Mouse (Mus musculus) right cerebral cortex, postnatal 14 days (tissue): ENCODE measurements around the gene H2-Eb2.

Experiments used
- DNase-seq: peaks from one replicate; pipeline ENCODE4 v3.0.0; 2022

The H2-Eb2 gene

DNA sequence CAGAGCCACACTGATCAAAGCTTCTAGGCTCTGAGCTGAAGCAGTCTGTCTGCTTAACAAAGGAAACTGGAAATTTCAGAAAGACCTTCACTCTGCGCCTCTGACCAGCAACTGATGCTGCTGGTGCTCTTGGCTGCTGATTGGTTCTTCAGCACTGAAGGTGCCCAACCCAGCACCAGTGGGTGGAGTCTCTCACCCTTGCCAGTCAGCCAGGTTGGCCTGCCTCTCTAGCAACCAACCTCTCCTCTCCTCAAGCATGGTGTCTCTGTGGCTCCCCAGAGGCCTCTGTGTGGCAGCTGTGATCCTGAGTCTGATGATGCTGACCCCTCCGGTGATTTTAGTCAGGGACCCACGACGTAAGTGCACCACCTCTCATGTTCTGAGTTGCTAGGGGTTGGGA, at the start of gene H2-Eb2:
Gene H2-Eb2 (plus strand): TSS at position 230 of the 400 bp plus-strand sequence.
- DNase-seq = no peak

DNA sequence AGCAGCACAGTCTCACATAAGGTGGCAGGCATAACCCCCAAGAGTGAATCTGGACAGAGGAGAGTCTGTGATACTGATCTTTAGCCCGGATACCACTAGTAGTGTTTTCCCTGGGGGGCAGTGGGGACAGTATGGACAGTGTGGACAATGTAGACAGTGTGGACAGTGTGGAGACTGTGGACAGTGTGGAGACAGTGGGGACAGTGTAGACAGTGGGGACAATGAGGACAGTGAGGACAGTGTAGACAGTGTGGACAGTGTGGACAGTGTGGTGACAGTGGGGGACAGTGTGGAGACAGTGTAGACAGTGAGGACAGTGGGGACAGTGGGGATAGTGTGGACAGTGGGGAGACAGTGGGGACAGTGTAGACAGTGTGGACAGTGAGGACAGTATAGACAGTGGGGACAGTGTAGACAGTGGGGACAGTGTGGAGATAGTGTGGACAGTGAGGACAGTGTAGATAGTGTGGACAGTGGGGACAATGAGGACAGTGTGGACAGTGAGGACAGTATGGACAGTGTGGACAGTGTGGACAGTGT, 44.9 kb upstream of the H2-Eb2 start:
- no peak for DNase-seq

- DNase-seq = no peak
Measured at GRCm38 (mm10) chr17:34281836-34282235, 43.6 kb upstream of the H2-Eb2 start.

DNA sequence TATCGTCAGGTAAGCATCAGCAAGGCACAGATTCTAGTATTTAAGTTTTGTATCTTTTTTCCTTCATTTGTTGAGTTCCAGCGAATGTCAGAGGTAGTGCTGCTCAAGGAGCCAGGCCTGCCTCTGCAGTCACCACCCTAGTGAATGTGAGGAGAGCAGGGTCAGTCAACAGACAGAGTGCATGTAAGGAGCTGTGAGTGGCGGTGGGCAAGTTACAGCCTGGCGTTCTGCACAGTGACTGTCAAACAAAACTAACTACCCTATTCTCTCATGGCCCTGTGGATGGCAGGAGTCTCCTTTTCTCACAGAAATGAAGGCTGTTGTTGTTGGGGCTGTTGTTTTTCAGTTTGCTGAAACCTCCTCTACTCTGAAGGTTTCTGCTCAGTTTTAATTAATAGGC, 40.1 kb upstream of the H2-Eb2 start:
- DNase-seq = no peak

GRCm38 (mm10) chr17:34285848-34286247, 39.6 kb upstream of the H2-Eb2 start:
- DNase-seq = no peak

GRCm38 (mm10) chr17:34286501-34286900, 39.0 kb upstream of the H2-Eb2 start:
- no peak for DNase-seq

- DNase-seq = no peak
Measured at GRCm38 (mm10) chr17:34286999-34287398, 38.5 kb upstream of the H2-Eb2 start.

- DNase-seq = peak; percentile 27
Measured at GRCm38 (mm10) chr17:34287648-34288047, 37.8 kb upstream of the H2-Eb2 start, which contains the start of gene H2-Aa. H2-Aa (minus strand) TSS chr17:34287823.

DNA sequence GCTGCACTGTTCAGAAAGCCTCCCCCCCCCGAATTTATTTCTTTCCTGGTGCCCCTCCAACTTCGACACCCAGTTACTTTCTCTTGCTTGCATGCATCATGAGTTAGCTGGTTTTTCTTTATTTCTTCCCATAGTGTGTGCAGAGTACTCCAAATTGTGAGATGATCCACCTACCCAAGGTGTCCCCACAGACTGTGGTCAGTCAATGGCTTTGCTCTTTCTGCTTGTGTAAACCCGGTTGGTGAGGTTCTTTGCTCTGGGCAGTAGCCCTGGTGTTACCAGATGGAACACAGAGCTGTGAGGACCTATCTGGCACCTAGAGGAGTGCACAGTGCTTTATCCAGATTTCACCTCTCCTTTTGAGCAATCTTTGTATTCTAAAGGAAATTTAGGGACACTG, 37.3 kb upstream of the H2-Eb2 start:
- DNase-seq = no peak

DNA sequence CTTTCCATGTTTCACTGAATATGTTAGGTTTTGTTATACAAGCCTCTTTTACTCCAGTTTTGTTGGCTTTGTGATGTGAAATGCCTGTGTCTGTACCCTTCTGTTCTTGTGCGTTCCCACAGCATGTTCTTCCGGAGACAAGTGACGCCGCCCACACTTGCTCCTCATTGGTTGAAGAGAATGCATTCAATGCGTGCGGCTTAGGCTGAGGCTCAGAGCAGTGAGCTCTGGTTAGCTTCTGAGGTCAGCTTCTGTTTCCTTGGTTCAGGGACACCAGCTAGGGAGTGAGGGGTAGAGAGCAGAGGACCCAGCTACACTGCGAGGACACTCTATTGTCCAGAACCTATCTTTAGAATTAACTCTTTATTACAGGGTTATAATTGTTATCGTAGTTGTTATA, 33.9 kb upstream of the H2-Eb2 start:
- DNase-seq = peak; percentile 84

DNA sequence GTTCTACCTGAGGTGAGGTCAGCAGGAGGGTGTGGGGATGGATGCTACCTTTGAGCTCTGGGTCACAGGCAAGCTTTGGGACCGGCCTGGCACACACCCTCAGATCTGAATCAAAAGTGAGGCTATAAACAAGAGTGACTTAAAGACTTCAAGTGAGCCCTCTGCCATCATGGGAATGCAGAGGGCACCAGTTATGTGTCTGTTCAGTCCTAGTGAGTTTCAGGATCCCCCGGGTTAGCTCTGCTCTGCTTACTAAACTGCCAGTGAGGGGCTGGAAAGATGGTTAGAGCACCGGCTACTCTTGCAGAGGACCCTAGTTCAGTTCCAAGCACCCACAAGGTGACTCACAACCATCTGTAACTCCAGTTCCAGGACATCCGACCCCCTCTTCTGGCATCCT, 32.9 kb upstream of the H2-Eb2 start:
- DNase-seq = no peak

DNA sequence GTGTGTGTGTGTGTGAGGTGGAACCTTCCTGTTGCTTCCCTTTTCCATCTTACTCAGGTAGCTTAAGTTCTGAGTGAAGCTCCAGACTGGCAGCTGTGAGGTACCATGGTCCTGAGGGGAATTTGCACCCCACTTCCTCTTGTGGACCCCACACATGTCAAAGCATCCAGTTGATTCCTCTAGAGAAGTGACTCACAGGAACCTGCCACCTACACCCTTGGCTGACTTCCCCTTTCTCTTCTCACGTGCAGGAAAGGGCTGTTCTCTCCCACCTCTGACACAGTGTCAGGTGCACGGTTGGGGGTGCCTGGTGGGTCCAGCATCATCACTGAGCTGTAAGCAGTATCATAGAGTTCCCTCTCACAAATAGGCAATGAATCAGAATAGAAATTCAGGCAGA, 31.9 kb upstream of the H2-Eb2 start:
- DNase-seq = no peak

GRCm38 (mm10) chr17:34294249-34294648, 31.2 kb upstream of the H2-Eb2 start:
- DNase-seq = no peak

GRCm38 (mm10) chr17:34295307-34295706, 30.2 kb upstream of the H2-Eb2 start:
- no peak for DNase-seq

- DNase-seq = no peak
Measured at GRCm38 (mm10) chr17:34295891-34296794, 29.3 kb upstream of the H2-Eb2 start.

DNA sequence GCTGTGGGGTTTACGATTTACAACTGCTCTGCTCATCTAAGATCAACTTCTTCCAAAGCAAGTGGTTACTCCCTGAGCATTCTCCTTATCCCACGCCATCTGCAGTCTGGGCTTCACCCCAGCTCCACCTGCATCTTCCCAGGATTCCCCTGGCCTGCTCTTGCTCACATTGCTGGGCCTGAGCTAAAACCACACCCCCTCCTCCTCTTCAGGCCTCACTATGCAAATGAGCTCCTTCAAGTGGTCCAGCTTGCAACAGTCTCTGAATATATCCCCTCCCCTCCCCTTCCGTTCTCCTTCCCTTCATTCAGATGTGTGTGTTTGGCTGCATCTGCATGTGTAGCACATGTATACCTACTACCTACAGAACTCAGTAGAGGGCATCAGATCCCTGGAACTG, 26.1 kb upstream of the H2-Eb2 start:
- DNase-seq = no peak

GRCm38 (mm10) chr17:34300071-34300470, 25.4 kb upstream of the H2-Eb2 start:
- DNase-seq = no peak

- no peak for DNase-seq
Measured at GRCm38 (mm10) chr17:34300691-34301566, 24.5 kb upstream of the H2-Eb2 start.

- no peak for DNase-seq
Measured at GRCm38 (mm10) chr17:34301670-34302190, 23.7 kb upstream of the H2-Eb2 start.

DNA sequence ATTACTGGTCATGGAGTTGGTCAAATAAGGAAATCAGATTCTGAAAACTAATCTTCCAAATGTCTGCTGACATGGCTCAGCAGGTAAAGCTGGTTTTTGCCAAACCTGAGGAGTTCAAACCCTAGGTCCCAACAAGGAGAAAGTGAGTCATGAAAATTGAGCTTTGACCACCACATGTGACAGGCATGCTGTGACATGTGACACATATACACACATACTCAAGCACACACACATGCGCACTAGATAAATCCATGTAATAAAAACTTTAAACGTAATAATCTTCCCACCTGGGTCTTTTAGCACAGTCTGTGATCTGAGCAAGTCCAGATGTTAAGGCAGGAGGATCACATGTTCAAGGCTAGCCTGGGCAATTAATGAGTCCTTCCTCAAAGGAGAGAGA, 21.7 kb upstream of the H2-Eb2 start:
- DNase-seq = no peak

- peak; percentile 35 for DNase-seq
Measured at GRCm38 (mm10) chr17:34304751-34305150, 20.7 kb upstream of the H2-Eb2 start.

DNA sequence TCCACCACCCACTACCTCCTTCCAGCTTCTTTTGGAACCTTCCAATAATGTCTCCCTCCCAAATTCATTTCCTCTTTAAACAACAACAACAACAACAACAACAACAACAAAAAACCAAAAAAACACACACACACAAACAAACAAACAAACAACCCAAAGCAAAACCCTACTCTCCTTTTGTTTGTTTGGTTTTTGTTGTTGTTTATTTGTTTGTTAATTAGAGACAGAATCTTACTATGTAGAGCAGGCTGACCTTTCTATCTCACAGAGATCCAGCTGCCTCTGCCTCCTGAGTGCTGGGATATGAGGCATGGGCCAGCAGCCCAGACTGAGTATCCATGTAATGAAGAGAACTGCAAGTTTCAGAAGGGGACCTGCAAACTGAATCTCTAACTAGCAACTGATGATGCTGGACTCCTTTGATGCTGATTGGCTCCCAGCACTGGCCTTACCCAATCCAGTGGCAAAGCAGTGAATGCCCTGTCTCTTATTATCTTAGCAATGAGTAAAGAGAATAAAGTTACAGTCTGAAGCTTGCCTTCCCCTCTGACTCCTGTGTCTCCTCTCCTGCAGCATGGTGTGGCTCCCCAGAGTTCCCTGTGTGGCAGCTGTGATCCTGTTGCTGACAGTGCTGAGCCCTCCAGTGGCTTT, 20.0 kb upstream of the H2-Eb2 start, which contains the start of gene H2-Eb1:
Gene H2-Eb1 (plus strand): TSS at position 488 of the 651 bp plus-strand sequence.
- peak; percentile 77 for DNase-seq

DNA sequence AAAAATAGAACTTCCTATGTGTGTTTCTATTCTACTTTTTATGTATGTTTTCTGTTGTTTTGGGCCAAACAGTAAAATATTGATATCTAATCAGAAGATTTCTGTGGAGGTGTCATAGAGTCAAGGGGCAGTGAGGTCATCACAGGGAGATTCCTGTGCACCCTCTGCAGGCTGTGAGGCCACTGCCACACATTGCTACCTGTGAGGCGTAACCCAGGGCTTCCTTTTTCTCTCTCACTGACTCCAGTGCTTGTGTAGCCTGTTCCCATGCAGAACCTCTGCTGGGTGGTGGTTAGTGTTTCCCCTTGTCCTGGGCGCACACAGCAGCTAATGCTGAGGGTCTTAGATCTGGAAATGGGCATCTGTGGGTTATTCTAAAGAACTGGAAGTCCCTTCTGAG, 19.1 kb upstream of the H2-Eb2 start:
- no peak for DNase-seq
